Mouse (Mus musculus): Measurements from ENCODE around the gene Kctd21. TPM values are rescaled to one million over a fixed set of nuclear protein-coding genes. Genes with fewer than 3 reads are reported as not detected.

The Kctd21 gene
- total and polyA plus RNA-seq, 2 experiments, result 3.2 to 4.8 TPM

DNA sequence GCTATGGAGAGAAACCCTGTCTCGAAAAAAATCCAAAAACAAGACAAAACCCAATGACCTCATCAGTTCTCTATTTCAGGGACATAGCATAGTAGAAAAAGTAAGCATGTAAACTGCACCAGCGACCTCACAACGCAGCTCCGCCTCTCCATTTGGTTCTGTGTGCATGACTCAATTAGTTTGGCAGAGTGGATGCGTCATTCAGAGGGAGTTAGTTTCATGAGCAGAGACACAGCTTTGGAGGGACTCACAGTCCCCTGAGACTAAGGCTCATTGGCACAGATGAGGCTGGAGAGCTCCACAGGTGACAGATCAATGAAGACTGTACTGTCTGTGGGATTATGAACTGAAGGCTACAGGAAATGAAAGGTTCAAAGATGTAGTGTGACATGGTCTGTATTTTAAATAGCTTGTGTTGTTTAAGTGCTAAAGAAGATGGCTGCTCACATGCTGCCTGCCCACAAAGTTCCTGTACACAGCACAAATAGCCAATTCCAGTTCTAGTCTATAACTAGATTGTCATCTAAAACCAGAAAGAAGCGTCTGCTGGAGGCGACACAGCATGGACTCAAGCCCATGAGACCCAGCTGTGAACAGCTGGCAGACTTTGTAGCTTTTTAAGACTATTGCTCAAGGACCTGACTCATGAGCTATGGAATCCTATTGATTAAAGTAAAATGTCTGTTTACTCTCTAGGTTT, 54.1 kb downstream of the Kctd21 start:
- peaks cover 16% of the 10 kb centered on the region; the same call in 1 of the 2 replicates for H3K36me3 ChIP-seq (ENCODE audit: control insufficient read depth, insufficient read depth, low read length)
- no peak for DNase-seq (ENCODE audit: extremely low read depth, low read depth, low spot score)

DNA sequence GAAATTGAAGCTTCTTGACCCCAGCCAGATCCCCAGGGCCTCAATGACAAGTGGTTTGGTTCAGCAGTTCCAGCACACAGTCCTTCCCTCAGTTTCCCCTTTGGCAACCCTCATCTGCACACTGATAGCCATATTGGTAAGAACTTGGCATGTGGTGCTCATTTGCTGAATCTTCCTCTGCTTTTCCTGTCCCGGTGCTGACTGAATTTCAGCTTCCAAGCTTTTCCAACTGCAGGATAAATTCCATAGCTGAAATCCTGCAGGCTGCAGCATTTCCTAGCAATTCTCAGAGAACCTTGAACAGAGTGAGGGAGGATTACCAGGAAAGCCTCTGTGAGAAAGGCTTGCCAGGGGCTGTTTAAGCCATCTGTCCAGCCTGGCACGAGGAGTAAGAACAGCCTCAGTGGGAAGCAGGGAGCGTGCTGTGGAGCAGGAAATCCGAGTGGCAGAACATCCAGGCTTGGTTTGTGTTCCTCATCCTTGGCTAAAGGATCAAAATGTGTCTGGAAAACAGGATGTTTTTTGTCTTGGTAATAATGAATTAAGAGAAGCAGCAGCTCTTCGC, 54.8 kb downstream of the Kctd21 start:
- Histone ChIP-seq H3K36me3 (ENCODE audit: control insufficient read depth, insufficient read depth, low read length) (peaks cover 20% of the 10 kb centered on the region), H3K4me3 (ENCODE audit: insufficient read depth, low read depth, low read length) (no peak overlapping the region)

More for the DNA sequence above, 54.1 kb downstream of the Kctd21 start:
- H3K27ac ChIP-seq (replicated peaks; ENCODE audit: insufficient read depth, low read depth, low read length), result 0 out of 2 replicates have a peak overlapping the region, but pooled peaks have one; percentile 16
- H3K79me2 ChIP-seq (ENCODE audit: control insufficient read depth, insufficient read depth, low read length), result no peaks in the 10 kb centered on the region
- H3K4me1 ChIP-seq (ENCODE audit: control insufficient read depth, insufficient read depth, low read length), result no peaks in the 10 kb centered on the region
- 92% methylated on average over 7 of the region's 7 CpGs for WGBS
- H3K4me3 ChIP-seq (ENCODE audit: insufficient read depth, low read depth, low read length), result no peak overlapping the region
- H3K27me3 ChIP-seq (ENCODE audit: control insufficient read depth, insufficient read depth, low read length), result no peaks in the 10 kb centered on the region
- no peak for TF ChIP-seq CTCF (IDR thresholded peaks at IDR 0.05; ENCODE audit: low read depth, low read length)
- no peak for TF ChIP-seq POLR2A (IDR thresholded peaks at IDR 0.05; ENCODE audit: extremely low read depth, insufficient read depth, low read length)
- H3K9ac ChIP-seq (ENCODE audit: low read depth, low read length), result no peak overlapping the region

DNA sequence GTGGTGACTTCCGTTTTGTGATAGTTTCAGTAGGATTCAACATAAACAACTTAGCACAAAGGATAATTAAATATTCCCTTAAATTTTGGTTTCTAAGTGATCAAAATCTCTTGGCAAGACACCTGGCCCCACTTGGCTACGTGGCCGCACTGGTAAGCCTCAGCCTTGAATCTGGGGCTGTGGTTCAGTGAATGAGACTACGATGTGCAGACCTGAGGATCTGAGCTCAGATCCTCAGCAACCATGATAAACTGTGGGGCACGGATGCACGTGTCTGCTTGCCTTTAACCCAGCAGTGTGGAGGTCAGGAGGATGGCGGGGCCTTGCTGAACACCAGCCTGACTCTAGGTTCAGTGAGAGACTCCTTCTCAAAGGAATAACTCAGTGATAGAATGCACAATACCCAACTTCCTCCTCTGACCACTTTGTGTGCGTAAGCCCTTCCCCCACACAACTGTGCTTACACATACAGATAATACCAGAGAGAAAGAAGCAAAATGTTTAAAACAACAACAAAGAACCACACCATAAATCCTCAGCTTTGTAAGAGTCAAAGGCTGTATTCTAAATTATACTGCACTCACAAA, 55.5 kb downstream of the Kctd21 start:
- WGBS, result 89% methylated on average over 8 of the region's 8 CpGs
- TF ChIP-seq POLR2A (IDR thresholded peaks at IDR 0.05; ENCODE audit: extremely low read depth, insufficient read depth, low read length), result no peak
- no peak for TF ChIP-seq CTCF (IDR thresholded peaks at IDR 0.05; ENCODE audit: low read depth, low read length)
- Histone ChIP-seq H3K27me3 (ENCODE audit: control insufficient read depth, insufficient read depth, low read length) (no peaks in the 10 kb centered on the region), H3K36me3 (ENCODE audit: control insufficient read depth, insufficient read depth, low read length) (peaks cover 21% of the 10 kb centered on the region), H3K79me2 (ENCODE audit: control insufficient read depth, insufficient read depth, low read length) (no peaks in the 10 kb centered on the region), H3K4me3 (ENCODE audit: insufficient read depth, low read depth, low read length) (no peak overlapping the region), H3K27ac (replicated peaks; ENCODE audit: insufficient read depth, low read depth, low read length) (no peak overlapping the region), H3K4me1 (ENCODE audit: control insufficient read depth, insufficient read depth, low read length) (no peaks in the 10 kb centered on the region), H3K9ac (ENCODE audit: low read depth, low read length) (no peak overlapping the region)
- no peak for DNase-seq (ENCODE audit: extremely low read depth, low read depth, low spot score)

More for the DNA sequence above, 54.8 kb downstream of the Kctd21 start:
- H3K27ac ChIP-seq (replicated peaks; ENCODE audit: insufficient read depth, low read depth, low read length), result 0 out of 2 replicates have a peak overlapping the region, but pooled peaks have one; percentile 16
- no peak for TF ChIP-seq CTCF (IDR thresholded peaks at IDR 0.05; ENCODE audit: low read depth, low read length)
- no peak for TF ChIP-seq POLR2A (IDR thresholded peaks at IDR 0.05; ENCODE audit: extremely low read depth, insufficient read depth, low read length)
- DNase-seq (ENCODE audit: extremely low read depth, low read depth, low spot score), result no peak
- no peak overlapping the region for H3K9ac ChIP-seq (ENCODE audit: low read depth, low read length)
- no peaks in the 10 kb centered on the region for H3K27me3 ChIP-seq (ENCODE audit: control insufficient read depth, insufficient read depth, low read length)
- 86% methylated on average over 5 of the region's 5 CpGs for WGBS
- H3K4me1 ChIP-seq (ENCODE audit: control insufficient read depth, insufficient read depth, low read length), result no peaks in the 10 kb centered on the region
- H3K79me2 ChIP-seq (ENCODE audit: control insufficient read depth, insufficient read depth, low read length), result no peaks in the 10 kb centered on the region

DNA sequence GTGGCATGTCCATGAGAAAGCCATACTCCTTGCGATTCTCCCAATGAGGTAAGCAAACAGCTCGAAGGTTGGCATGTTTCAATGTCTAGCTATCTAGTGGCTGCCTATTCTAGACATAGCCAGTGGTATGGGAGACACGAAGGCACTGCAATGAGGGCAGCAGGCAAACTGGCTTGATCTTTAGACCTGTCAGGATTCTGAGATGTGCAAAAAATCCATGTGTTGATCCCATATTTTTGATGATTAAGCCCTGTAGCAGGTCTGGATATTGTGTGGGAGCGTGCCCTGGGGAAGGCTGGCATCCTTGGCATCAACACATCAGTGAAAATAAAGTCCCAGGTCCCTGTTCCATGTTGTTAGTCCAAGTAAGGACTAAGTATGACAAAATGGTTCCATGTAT, 56.4 kb downstream of the Kctd21 start:
- no peak for DNase-seq (ENCODE audit: extremely low read depth, low read depth, low spot score)
- Histone ChIP-seq H3K9ac (ENCODE audit: low read depth, low read length) (no peak overlapping the region), H3K4me3 (ENCODE audit: insufficient read depth, low read depth, low read length) (no peak overlapping the region), H3K79me2 (ENCODE audit: control insufficient read depth, insufficient read depth, low read length) (no peaks in the 10 kb centered on the region), H3K4me1 (ENCODE audit: control insufficient read depth, insufficient read depth, low read length) (no peaks in the 10 kb centered on the region), H3K27me3 (ENCODE audit: control insufficient read depth, insufficient read depth, low read length) (no peaks in the 10 kb centered on the region), H3K27ac (replicated peaks; ENCODE audit: insufficient read depth, low read depth, low read length) (no peak overlapping the region), H3K36me3 (ENCODE audit: control insufficient read depth, insufficient read depth, low read length) (peaks cover 14% of the 10 kb centered on the region)
- TF ChIP-seq CTCF (IDR thresholded peaks at IDR 0.05; ENCODE audit: low read depth, low read length) (no peak), POLR2A (IDR thresholded peaks at IDR 0.05; ENCODE audit: extremely low read depth, insufficient read depth, low read length) (no peak)
- WGBS, result 97% methylated on average over 4 of the region's 4 CpGs

DNA sequence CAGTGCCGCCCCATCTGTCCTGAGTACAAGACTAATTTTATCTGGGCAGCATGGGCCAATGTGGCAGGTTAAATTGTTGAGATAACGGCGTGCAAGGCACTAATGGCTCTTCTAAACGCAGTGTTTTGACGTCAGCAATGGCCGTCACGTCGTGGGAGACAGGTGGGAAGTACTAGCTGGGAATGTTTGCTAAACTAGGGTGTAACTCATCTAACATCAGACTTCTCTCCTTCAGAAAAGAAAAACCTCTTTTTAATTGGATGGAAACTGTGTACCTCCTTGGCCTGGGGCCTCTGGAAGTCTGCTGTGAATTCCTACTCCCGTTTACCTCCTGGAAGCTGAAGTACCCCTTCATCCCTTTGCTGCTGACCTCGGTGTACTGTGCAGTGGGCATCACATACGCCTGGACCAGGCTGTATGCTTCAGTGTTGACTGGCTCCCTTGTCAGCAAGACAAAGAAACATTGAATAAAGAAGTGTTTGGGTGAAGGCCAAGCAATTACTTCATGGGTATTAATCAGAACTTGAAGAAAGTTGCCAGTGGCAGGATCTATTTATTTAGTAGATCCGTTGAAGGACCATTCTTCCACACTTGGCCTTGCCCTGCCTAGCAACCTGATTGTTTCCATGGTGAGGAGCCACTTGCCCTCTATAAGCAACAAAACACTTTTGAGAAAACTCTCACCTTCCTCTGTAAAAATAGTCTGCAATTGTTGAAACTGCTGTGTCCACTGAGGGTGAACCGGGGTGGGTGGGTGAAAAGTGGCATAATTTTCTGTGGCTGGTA, 59.4 kb downstream of the Kctd21 start:
- Histone ChIP-seq H3K4me1 (ENCODE audit: control insufficient read depth, insufficient read depth, low read length) (no peaks in the 10 kb centered on the region), H3K4me3 (ENCODE audit: insufficient read depth, low read depth, low read length) (no peak overlapping the region), H3K36me3 (ENCODE audit: control insufficient read depth, insufficient read depth, low read length) (peaks cover 8% of the 10 kb centered on the region), H3K79me2 (ENCODE audit: control insufficient read depth, insufficient read depth, low read length) (no peaks in the 10 kb centered on the region), H3K27ac (replicated peaks; ENCODE audit: insufficient read depth, low read depth, low read length) (no peak overlapping the region), H3K27me3 (ENCODE audit: control insufficient read depth, insufficient read depth, low read length) (no peaks in the 10 kb centered on the region), H3K9ac (ENCODE audit: low read depth, low read length) (no peak overlapping the region)
- WGBS, result 91% methylated on average over 13 of the region's 13 CpGs
- TF ChIP-seq CTCF (IDR thresholded peaks at IDR 0.05; ENCODE audit: low read depth, low read length) (no peak), POLR2A (IDR thresholded peaks at IDR 0.05; ENCODE audit: extremely low read depth, insufficient read depth, low read length) (no peak)
- DNase-seq (ENCODE audit: extremely low read depth, low read depth, low spot score), result no peak
